Mouse (Mus musculus) CH12.LX (cell line): ENCODE data around the gene Creb1. TPM values are rescaled to one million over a fixed set of nuclear protein-coding genes. Genes with fewer than 3 reads are reported as not detected.

Source experiments
- DNase-seq: peaks from one replicate; pipeline ENCODE4 v3.0.0-alpha.2; 2013; ENCODE audit errors: extremely low read depth
- H3K27ac ChIP-seq: 2 replicates; pipeline ENCODE4 v1.5.1; 2012; ENCODE audit warnings: low read depth, mild to moderate bottlenecking, control low read depth, moderate library complexity; ENCODE audit not compliant: insufficient read depth
- H3K27me3 ChIP-seq: replicated peaks from 2 replicates; pipeline ENCODE3; 2012; ENCODE audit warnings: inconsistent platforms
- H3K36me3 ChIP-seq, 2 experiments: replicated peaks in 1 of 2; 2 replicates each; pipeline versions ENCODE3 to v1.6.1; 2012; ENCODE audit warnings: inconsistent platforms in 1 of 2, low read length in 1 of 2, mild to moderate bottlenecking in 1 of 2, mixed read lengths in 1 of 2, moderate library complexity in 1 of 2; ENCODE audit not compliant: control insufficient read depth in 1 of 2, insufficient read depth in 1 of 2
- H3K4me1 ChIP-seq, 2 experiments: 2 replicates each; pipeline ENCODE4 v1.6.1; 2012; ENCODE audit warnings: inconsistent platforms in 1 of 2, moderate library complexity in 1 of 2; ENCODE audit not compliant: insufficient read depth in 2 of 2, control insufficient read depth in 1 of 2
- H3K4me2 ChIP-seq: 2 replicates; pipeline ENCODE4 v1.6.1; 2012; ENCODE audit warnings: low read depth, mild to moderate bottlenecking, control low read depth; ENCODE audit not compliant: poor library complexity, insufficient read depth, severe bottlenecking
- H3K4me3 ChIP-seq, 3 experiments: fragments of 150-350 bp in 1 of 3; sonication (generic) in 1 of 3; replicated peaks in 1 of 3; 2 replicates each; pipeline versions ENCODE3 to v1.5.1; 2011 to 2012; ENCODE audit warnings: low read depth in 2 of 3, low read length in 2 of 3, mild to moderate bottlenecking in 2 of 3, moderate library complexity in 2 of 3, control low read depth in 1 of 3, improper control_type of control experiment in 1 of 3, inconsistent platforms in 1 of 3, mixed read lengths in 1 of 3; ENCODE audit not compliant: poor library complexity in 1 of 3
- H3K79me2 ChIP-seq: replicated peaks from 2 replicates; pipeline ENCODE4 v1.6.1; 2012; ENCODE audit warnings: mild to moderate bottlenecking, moderate library complexity; ENCODE audit not compliant: control insufficient read depth, poor library complexity, insufficient read depth, severe bottlenecking; ENCODE audit errors: extremely low read depth
- H3K9ac ChIP-seq: 2 replicates; pipeline ENCODE4 v1.6.1; 2012; ENCODE audit warnings: low read depth, mild to moderate bottlenecking, control low read depth, moderate library complexity; ENCODE audit not compliant: insufficient read depth
- H3K9me3 ChIP-seq: replicated peaks from 2 replicates; pipeline ENCODE3; 2012; ENCODE audit warnings: low read length, inconsistent platforms, mixed read lengths
- CHD1 ChIP-seq: IDR thresholded peaks from 2 replicates; pipeline ENCODE4 v1.6.1; 2012; ENCODE audit warnings: low read depth, low read length, improper control_type of control experiment, inconsistent platforms
- CHD2 ChIP-seq: IDR thresholded peaks from 2 replicates; pipeline ENCODE4 v1.6.1; 2011; ENCODE audit warnings: low read length, improper control_type of control experiment
- CTCF ChIP-seq, 2 experiments: IDR thresholded peaks in 1 of 2; conservative IDR thresholded peaks in 1 of 2; 2 replicates each; pipeline ENCODE4 v1.5.1; 2011 to 2012; ENCODE audit warnings: low read depth in 2 of 2, low read length in 2 of 2, improper control_type of control experiment in 1 of 2, inconsistent platforms in 1 of 2, mild to moderate bottlenecking in 1 of 2, moderate library complexity in 1 of 2
- E2F4 ChIP-seq: IDR thresholded peaks from 2 replicates; pipeline ENCODE4 v1.6.1; 2011; ENCODE audit warnings: low read depth, low read length, improper control_type of control experiment; ENCODE audit not compliant: insufficient replicate concordance
- ELF1 ChIP-seq: IDR thresholded peaks from 2 replicates; pipeline ENCODE4 v1.6.1; 2014; ENCODE audit warnings: low read depth, mild to moderate bottlenecking, inconsistent platforms, low read length, improper control_type of control experiment
- ETS1 ChIP-seq: conservative IDR thresholded peaks from 2 replicates; pipeline ENCODE4 v1.6.1; 2012; ENCODE audit warnings: low read depth, mild to moderate bottlenecking, inconsistent platforms, low read length, improper control_type of control experiment, moderate library complexity
- GABPA ChIP-seq: IDR thresholded peaks from 2 replicates; pipeline ENCODE4 v1.6.1; 2012; ENCODE audit warnings: low read depth, low read length, improper control_type of control experiment, inconsistent platforms; ENCODE audit not compliant: insufficient replicate concordance
- MAFK ChIP-seq: IDR thresholded peaks from 2 replicates; pipeline ENCODE4 v1.6.1; 2011; ENCODE audit warnings: low read length, improper control_type of control experiment; ENCODE audit not compliant: insufficient replicate concordance
- NELFE ChIP-seq: IDR thresholded peaks from 2 replicates; pipeline ENCODE4 v1.6.1; 2011; ENCODE audit warnings: low read depth, low read length, improper control_type of control experiment
- POLR2A ChIP-seq: IDR thresholded peaks from 2 replicates; pipeline ENCODE4 v1.6.1; 2011; ENCODE audit warnings: low read depth, mild to moderate bottlenecking, improper control_type of control experiment, low read length
- POLR2AphosphoS2 ChIP-seq: IDR thresholded peaks from 2 replicates; pipeline ENCODE4 v1.6.1; 2011; ENCODE audit warnings: low read depth, low read length, improper control_type of control experiment
- SIN3A ChIP-seq: IDR thresholded peaks from 2 replicates; pipeline ENCODE4 v1.6.1; 2012; ENCODE audit warnings: low read length, improper control_type of control experiment, inconsistent platforms
- TBP ChIP-seq: conservative IDR thresholded peaks from 2 replicates; pipeline ENCODE4 v1.6.1; 2011; ENCODE audit warnings: low read depth, low read length, improper control_type of control experiment
- USF1 ChIP-seq: IDR thresholded peaks from 2 replicates; pipeline ENCODE4 v1.6.1; 2014; ENCODE audit warnings: low read depth, mild to moderate bottlenecking, inconsistent platforms, low read length, improper control_type of control experiment
- USF2 ChIP-seq: conservative IDR thresholded peaks from 2 replicates; pipeline ENCODE4 v1.6.1; 2011; ENCODE audit warnings: low read depth, low read length, improper control_type of control experiment
- ZC3H11A ChIP-seq: IDR thresholded peaks from 2 replicates; pipeline ENCODE4 v1.6.1; 2012; ENCODE audit warnings: low read depth, mild to moderate bottlenecking, inconsistent platforms, low read length, improper control_type of control experiment
- dilution Hi-C: fragments of 300-500 bp; cut with MboI; formaldehyde crosslinking; loops from 2 replicates; pipeline ENCODE4 v1.14.3; 2020; ENCODE audit warnings: low sequenced_read_pairs; ENCODE audit not compliant: extremely low pct_unique_long_range_greater_than_20kb, extremely low pct_ligation_motif_present
- in situ Hi-C: fragments of 300-500 bp; cut with MboI; formaldehyde crosslinking; loops from 3 replicates; pipeline ENCODE4 v1.14.3; 2019; ENCODE audit warnings: low sequenced_read_pairs, low pct_ligation_motif_present, low pct_unique_long_range_greater_than_20kb, mixed read lengths
- polyA plus RNA-seq: library from polyadenylated mRNA; unstranded; fragments of >175 nt; gene quantifications from 2 replicates; pipeline ENCODE4 v1.2.1, GENCODE M21; 2012; ENCODE audit warnings: low read depth; ENCODE audit not compliant: insufficient read length
- total RNA-seq, 2 experiments: library from RNA; depleted of rRNA; stranded (reverse); fragments of 300-350 nt in 1 of 2; fragments of >200 nt in 1 of 2; gene quantifications; 2 replicates each; pipeline ENCODE4 v1.2.3; 2012 to 2014

Creb1 gene
- total and polyA plus RNA-seq, 3 experiments, result 21.0 to 42.8 (median 24.2) TPM

- Histone ChIP-seq H3K27me3 (no peaks in the 10 kb centered on the region), H3K36me3 (peaks cover 43 to 84% of the 10 kb centered on the region in 2 experiments), H3K4me1 (peaks cover 0 to 10% of the 10 kb centered on the region in 2 experiments; a peak in 1 of 4 replicates), H3K79me2 (peaks cover 3% of the 10 kb centered on the region; the same call in 1 of the 2 replicates), H3K9ac (no peak overlapping the region), H3K4me3 (no peak overlapping the region), H3K4me2 (no peak overlapping the region), H3K27ac (no peak overlapping the region), H3K9me3 (peaks cover 17% of the 10 kb centered on the region)
- TF ChIP-seq ELF1 (no peak), ZC3H11A (no peak), CHD1 (no peak), MAFK (no peak), POLR2AphosphoS2 (no peak), USF1 (no peak)
- no peak for DNase-seq
- in situ Hi-C loops, result no loop called here
- dilution Hi-C loops, result no loop called here
Measured at GRCm38 (mm10) chr1:64603381-64603780, 70.9 kb downstream of the Creb1 start.

DNA sequence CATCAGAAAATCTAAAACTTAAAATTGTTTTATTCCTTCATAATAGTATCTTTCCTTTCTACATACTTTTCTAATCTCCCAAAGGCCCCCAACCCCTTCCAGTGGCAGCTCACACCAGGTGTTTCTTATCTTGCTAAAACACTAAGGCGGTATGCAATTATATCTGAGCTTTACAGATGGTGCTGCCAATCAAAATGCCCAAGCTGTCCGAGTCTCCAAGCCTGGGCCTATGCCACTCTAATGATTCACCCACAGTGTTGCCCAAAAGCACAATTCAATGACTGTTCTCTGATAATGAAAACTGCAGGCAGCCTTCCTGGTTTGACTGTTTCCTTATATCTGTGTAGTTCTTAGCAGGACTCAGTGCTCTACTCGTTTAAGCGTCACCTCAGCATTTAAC is 76.7 kb downstream of the Creb1 start:
- peaks cover 19 to 39% of the 10 kb centered on the region in 2 experiments for H3K4me1 ChIP-seq
- DNase-seq, result no peak
- H3K36me3 ChIP-seq, result peaks cover 53 to 81% of the 10 kb centered on the region in 2 experiments
- H3K27me3 ChIP-seq, result no peaks in the 10 kb centered on the region
- no peak overlapping the region for H3K4me2 ChIP-seq
- no peak overlapping the region for H3K27ac ChIP-seq
- in situ Hi-C loops (no loop called here), dilution Hi-C loops (no loop called here)
- H3K79me2 ChIP-seq, result peaks cover 3% of the 10 kb centered on the region
- no peak overlapping the region for H3K4me3 ChIP-seq
- H3K9me3 ChIP-seq, result peaks cover 17% of the 10 kb centered on the region
- TF ChIP-seq SIN3A (no peak), POLR2AphosphoS2 (no peak), USF2 (no peak), GABPA (no peak), CTCF (conservative IDR thresholded peaks at IDR 0.05 in 1 of 2, IDR thresholded peaks at IDR 0.05 in 1 of 2; ENCODE audit: low read depth in 2 of 2, low read length in 2 of 2) (no peak), CHD1 (no peak), ETS1 (no peak), POLR2A (no peak), NELFE (no peak), E2F4 (no peak), ZC3H11A (no peak)
- no peak overlapping the region for H3K9ac ChIP-seq

- in situ Hi-C loops, result no loop called here
- H3K27ac ChIP-seq, result peak overlapping the region; percentile 42; the same call in 1 of the 2 replicates
Measured at GRCm38 (mm10) chr1:64609976-64610375, 77.5 kb downstream of the Creb1 start.

More at GRCm38 (mm10) chr1:64609976-64610375, 77.5 kb downstream of the Creb1 start:
- Histone ChIP-seq H3K4me2 (no peak overlapping the region), H3K4me1 (peaks cover 19 to 39% of the 10 kb centered on the region in 2 experiments), H3K9me3 (peaks cover 11% of the 10 kb centered on the region), H3K36me3 (peaks cover 46 to 72% of the 10 kb centered on the region in 2 experiments), H3K79me2 (no peaks in the 10 kb centered on the region; the same call in none of the 2 replicates), H3K9ac (no peak overlapping the region), H3K4me3 (no peak overlapping the region), H3K27me3 (no peaks in the 10 kb centered on the region)
- no peak for TF ChIP-seq TBP
- no peak for TF ChIP-seq GABPA
- TF ChIP-seq SIN3A, result no peak
- no peak for TF ChIP-seq E2F4
- no peak for TF ChIP-seq CHD2
- DNase-seq, result no peak
- dilution Hi-C loops, result no loop called here
